Mouse (Mus musculus): ENCODE results near the gene Izumo2. TPM values are rescaled to one million over a fixed set of nuclear protein-coding genes. Genes with fewer than 3 reads are reported as not detected.

Gene Izumo2
- polyA plus RNA-seq, 1 experiment: not detected

- Histone ChIP-seq H3K27ac (ENCODE audit: insufficient read depth, low read length) (peak overlapping the region; percentile 77; the same call in 1 of the 2 replicates), H3K4me1 (ENCODE audit: control insufficient read depth, insufficient read depth, insufficient read length) (no peaks in the 10 kb centered on the region; the same call in 1 of the 2 replicates), H3K36me3 (ENCODE audit: control insufficient read depth, insufficient read depth, low read length) (no peaks in the 10 kb centered on the region), H3K4me3 (ENCODE audit: extremely low read depth, insufficient read depth, insufficient read length) (no peak overlapping the region), H3K27me3 (ENCODE audit: control insufficient read depth, insufficient read depth, low read length) (no peaks in the 10 kb centered on the region)
- TF ChIP-seq POLR2A (IDR thresholded peaks at IDR 0.05; ENCODE audit: low read depth, low read length) (no peak), CTCF (IDR thresholded peaks at IDR 0.05; ENCODE audit: extremely low read depth, insufficient read depth, insufficient read length, insufficient replicate concordance) (no peak)
- no peak for DNase-seq (ENCODE audit: low read depth in 1 of 2, low spot score in 2 of 2)
- 75% methylated on average over 5 of the region's 5 CpGs for WGBS
These were observed 18.6 kb downstream of the Izumo2 start for GRCm38 (mm10) chr7:44727151-44727550.

- no peaks in the 10 kb centered on the region for H3K36me3 ChIP-seq (ENCODE audit: control insufficient read depth, insufficient read depth, low read length)
- DNase-seq (ENCODE audit: low read depth in 1 of 2, low spot score in 2 of 2): no peak
- H3K27ac ChIP-seq (ENCODE audit: insufficient read depth, low read length): no peak overlapping the region
- TF ChIP-seq CTCF (IDR thresholded peaks at IDR 0.05; ENCODE audit: extremely low read depth, insufficient read depth, insufficient read length, insufficient replicate concordance): no peak
- no peak for TF ChIP-seq POLR2A (IDR thresholded peaks at IDR 0.05; ENCODE audit: low read depth, low read length)
- WGBS: 89% methylated on average over 11 of the region's 11 CpGs
- no peaks in the 10 kb centered on the region; the same call in 1 of the 2 replicates for H3K4me1 ChIP-seq (ENCODE audit: control insufficient read depth, insufficient read depth, insufficient read length)
- H3K27me3 ChIP-seq (ENCODE audit: control insufficient read depth, insufficient read depth, low read length): no peaks in the 10 kb centered on the region
- no peak overlapping the region for H3K4me3 ChIP-seq (ENCODE audit: extremely low read depth, insufficient read depth, insufficient read length)
These were observed 19.8 kb downstream of the Izumo2 start for GRCm38 (mm10) chr7:44728082-44728975.

- H3K4me3 ChIP-seq (ENCODE audit: extremely low read depth, insufficient read depth, insufficient read length): no peak overlapping the region
- H3K36me3 ChIP-seq (ENCODE audit: control insufficient read depth, insufficient read depth, low read length): no peaks in the 10 kb centered on the region
- no peaks in the 10 kb centered on the region for H3K4me1 ChIP-seq (ENCODE audit: control insufficient read depth, insufficient read depth, insufficient read length)
- WGBS: 90% methylated on average over 9 of the region's 9 CpGs
- no peak overlapping the region for H3K27ac ChIP-seq (ENCODE audit: insufficient read depth, low read length)
- no peaks in the 10 kb centered on the region for H3K27me3 ChIP-seq (ENCODE audit: control insufficient read depth, insufficient read depth, low read length)
- no peak for DNase-seq (ENCODE audit: low read depth in 1 of 2, low spot score in 2 of 2)
- no peak for TF ChIP-seq POLR2A (IDR thresholded peaks at IDR 0.05; ENCODE audit: low read depth, low read length)
- TF ChIP-seq CTCF (IDR thresholded peaks at IDR 0.05; ENCODE audit: extremely low read depth, insufficient read depth, insufficient read length, insufficient replicate concordance): no peak
These were observed 25.2 kb downstream of the Izumo2 start for GRCm38 (mm10) chr7:44733723-44734122.

- Histone ChIP-seq H3K4me3 (ENCODE audit: extremely low read depth, insufficient read depth, insufficient read length) (no peak overlapping the region), H3K27ac (ENCODE audit: insufficient read depth, low read length) (peak overlapping the region; percentile 55), H3K36me3 (ENCODE audit: control insufficient read depth, insufficient read depth, low read length) (no peaks in the 10 kb centered on the region), H3K27me3 (ENCODE audit: control insufficient read depth, insufficient read depth, low read length) (no peaks in the 10 kb centered on the region), H3K4me1 (ENCODE audit: control insufficient read depth, insufficient read depth, insufficient read length) (peaks cover 6% of the 10 kb centered on the region; the same call in 1 of the 2 replicates)
- WGBS: 52% methylated on average over 8 of the region's 8 CpGs
- no peak for TF ChIP-seq CTCF (IDR thresholded peaks at IDR 0.05; ENCODE audit: extremely low read depth, insufficient read depth, insufficient read length, insufficient replicate concordance)
- TF ChIP-seq POLR2A (IDR thresholded peaks at IDR 0.05; ENCODE audit: low read depth, low read length): no peak
- no peak for DNase-seq (ENCODE audit: low read depth in 1 of 2, low spot score in 2 of 2)
These were observed 32.8 kb downstream of the Izumo2 start for GRCm38 (mm10) chr7:44741361-44741760.

DNA sequence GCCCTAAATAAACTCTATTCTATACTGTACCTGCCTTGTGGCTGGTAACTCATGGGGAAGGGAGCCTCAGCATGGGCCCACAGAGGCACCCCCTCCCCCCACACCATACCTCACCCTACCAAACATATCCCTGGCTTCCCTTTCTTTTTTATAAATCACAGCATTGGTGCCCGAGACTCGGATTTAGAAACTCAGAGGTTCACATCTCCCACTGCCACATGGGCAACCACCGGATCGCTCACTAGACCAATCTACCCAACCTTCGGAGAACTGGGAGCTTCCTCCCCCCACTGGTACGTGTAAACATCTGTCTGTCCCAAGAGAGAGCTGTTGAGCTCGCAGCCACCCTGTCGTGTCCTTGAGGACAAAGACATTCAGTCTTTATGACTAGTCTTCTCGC, 35.7 kb downstream of the Izumo2 start:
- Histone ChIP-seq H3K27ac (ENCODE audit: insufficient read depth, low read length) (no peak overlapping the region), H3K36me3 (ENCODE audit: control insufficient read depth, insufficient read depth, low read length) (no peaks in the 10 kb centered on the region), H3K27me3 (ENCODE audit: control insufficient read depth, insufficient read depth, low read length) (no peaks in the 10 kb centered on the region), H3K4me3 (ENCODE audit: extremely low read depth, insufficient read depth, insufficient read length) (no peak overlapping the region), H3K4me1 (ENCODE audit: control insufficient read depth, insufficient read depth, insufficient read length) (peaks cover 6% of the 10 kb centered on the region; the same call in 1 of the 2 replicates)
- no peak for TF ChIP-seq POLR2A (IDR thresholded peaks at IDR 0.05; ENCODE audit: low read depth, low read length)
- no peak for TF ChIP-seq CTCF (IDR thresholded peaks at IDR 0.05; ENCODE audit: extremely low read depth, insufficient read depth, insufficient read length, insufficient replicate concordance)
- no peak for DNase-seq (ENCODE audit: low read depth in 1 of 2, low spot score in 2 of 2)
- 84% methylated on average over 9 of the region's 9 CpGs for WGBS

- Histone ChIP-seq H3K36me3 (ENCODE audit: control insufficient read depth, insufficient read depth, low read length) (no peaks in the 10 kb centered on the region), H3K27ac (ENCODE audit: insufficient read depth, low read length) (no peak overlapping the region), H3K4me3 (ENCODE audit: extremely low read depth, insufficient read depth, insufficient read length) (peak overlapping the region; percentile 43), H3K4me1 (ENCODE audit: control insufficient read depth, insufficient read depth, insufficient read length) (peaks cover 6% of the 10 kb centered on the region; the same call in 1 of the 2 replicates), H3K27me3 (ENCODE audit: control insufficient read depth, insufficient read depth, low read length) (no peaks in the 10 kb centered on the region)
- no peak for TF ChIP-seq POLR2A (IDR thresholded peaks at IDR 0.05; ENCODE audit: low read depth, low read length)
- peak; percentile 83 for TF ChIP-seq CTCF (IDR thresholded peaks at IDR 0.05; ENCODE audit: extremely low read depth, insufficient read depth, insufficient read length, insufficient replicate concordance)
- WGBS: under 1% methylated on average over 17 of the region's 18 CpGs
- peak; percentile 57 to 79 for DNase-seq (ENCODE audit: low read depth in 1 of 2, low spot score in 2 of 2)
These were observed 36.5 kb downstream of the Izumo2 start for GRCm38 (mm10) chr7:44745076-44745475.

- WGBS: 82% methylated on average over 4 of the region's 4 CpGs
- peaks cover 2% of the 10 kb centered on the region; the same call in 1 of the 2 replicates for H3K36me3 ChIP-seq (ENCODE audit: control insufficient read depth, insufficient read depth, low read length)
- no peaks in the 10 kb centered on the region for H3K27me3 ChIP-seq (ENCODE audit: control insufficient read depth, insufficient read depth, low read length)
- H3K4me1 ChIP-seq (ENCODE audit: control insufficient read depth, insufficient read depth, insufficient read length): peaks cover 3% of the 10 kb centered on the region; the same call in 1 of the 2 replicates
- no peak for DNase-seq (ENCODE audit: low read depth in 1 of 2, low spot score in 2 of 2)
- no peak for TF ChIP-seq CTCF (IDR thresholded peaks at IDR 0.05; ENCODE audit: extremely low read depth, insufficient read depth, insufficient read length, insufficient replicate concordance)
- TF ChIP-seq POLR2A (IDR thresholded peaks at IDR 0.05; ENCODE audit: low read depth, low read length): no peak
- H3K4me3 ChIP-seq (ENCODE audit: extremely low read depth, insufficient read depth, insufficient read length): no peak overlapping the region
- no peak overlapping the region for H3K27ac ChIP-seq (ENCODE audit: insufficient read depth, low read length)
These were observed 38.6 kb downstream of the Izumo2 start for GRCm38 (mm10) chr7:44747115-44747514.

Measured in spleen, adult 2 months (tissue).